8 mouse cellular contexts compared by ENCODE assay signal in genomic region chr2:90885218-90886041, GRCm38 (mm10). TPM values are rescaled to one million over a fixed set of nuclear protein-coding genes. Genes with fewer than 3 reads are reported as not detected.
DNase-seq lines count a peak whose midpoint lies in the region; ATAC-seq and TF ChIP-seq lines count a peak whose summit lies in the region.

C1qtnf4 (plus strand) TSS chr2:90885860.

- H3K9me3 ChIP-seq in embryonic facial prominence, embryonic 11.5 days (replicated peaks; ENCODE audit: control insufficient read depth, low read length): no peaks in the 10 kb centered on the region
- no peaks in the 10 kb centered on the region for H3K9me3 ChIP-seq in hindbrain, postnatal 0 days (ENCODE audit: low read length)
- H3K9me3 ChIP-seq in limb, embryonic 14.5 days (ENCODE audit: control insufficient read depth, low read length): no peaks in the 10 kb centered on the region

- H3K9ac ChIP-seq in embryonic facial prominence, embryonic 11.5 days (replicated peaks; ENCODE audit: low read length): peak within 1 kb of the TSS; percentile 76
- peak within 1 kb of the TSS; percentile 87 for H3K9ac ChIP-seq in hindbrain, postnatal 0 days (replicated peaks; ENCODE audit: low read length)
- peak within 1 kb of the TSS; percentile 64 for H3K9ac ChIP-seq in limb, embryonic 14.5 days (ENCODE audit: low read depth, low read length, severe bottlenecking)

- H3K27ac ChIP-seq in embryonic facial prominence, embryonic 11.5 days (replicated peaks; ENCODE audit: low read depth, low read length): no peak within 1 kb of the TSS
- peak within 1 kb of the TSS; percentile 94 for H3K27ac ChIP-seq in hindbrain, postnatal 0 days
- H3K27ac ChIP-seq in limb, embryonic 14.5 days (replicated peaks; ENCODE audit: low read depth, low read length): no peak within 1 kb of the TSS

- no peaks in the 10 kb centered on the region for H3K4me1 ChIP-seq in embryonic facial prominence, embryonic 11.5 days (ENCODE audit: control insufficient read depth, insufficient read depth, low read length)
- peaks cover 19% of the 10 kb centered on the region for H3K4me1 ChIP-seq in hindbrain, postnatal 0 days (ENCODE audit: insufficient read depth, low read length)
- peaks cover 10% of the 10 kb centered on the region; the same call in 1 of the 2 replicates for H3K4me1 ChIP-seq in limb, embryonic 14.5 days (ENCODE audit: control insufficient read depth, insufficient read depth, low read length)

- H3K4me3 ChIP-seq in embryonic facial prominence, embryonic 11.5 days (ENCODE audit: low read depth, low read length): peak within 1 kb of the TSS; percentile 57
- peak within 1 kb of the TSS; percentile 60 for H3K4me3 ChIP-seq in hindbrain, postnatal 0 days (ENCODE audit: low read length)
- H3K4me3 ChIP-seq in limb, embryonic 14.5 days (replicated peaks; ENCODE audit: low read length): peak within 1 kb of the TSS; percentile 64

- ATAC-seq in embryonic facial prominence, embryonic 11.5 days (replicated peaks; ENCODE audit: insufficient number of reproducible peaks, low FRiP score, low TSS enrichment, low read depth): peak; percentile 64
- ATAC-seq in hindbrain, postnatal 0 days: peak; percentile 82
- ATAC-seq in limb, embryonic 14.5 days (ENCODE audit: low FRiP score, low read depth): peak; percentile 54; the same call in 1 of the 2 replicates
- ATAC-seq in monocyte, adult 5-6 weeks (replicated peaks; ENCODE audit: insufficient number of reproducible peaks, low FRiP score, low TSS enrichment, poor library complexity, severe bottlenecking): no peak

- H3K36me3 ChIP-seq in embryonic facial prominence, embryonic 11.5 days (replicated peaks; ENCODE audit: control insufficient read depth, insufficient read depth, low read depth, low read length): no peaks in the 10 kb centered on the region
- H3K36me3 ChIP-seq in hindbrain, postnatal 0 days (ENCODE audit: insufficient read depth, low read length): no peaks in the 10 kb centered on the region
- no peaks in the 10 kb centered on the region for H3K36me3 ChIP-seq in limb, embryonic 14.5 days (ENCODE audit: control insufficient read depth, insufficient read depth, low read length)

- TF ChIP-seq POLR2A in limb, embryonic 14.5 days (IDR thresholded peaks at IDR 0.05; ENCODE audit: borderline replicate concordance, extremely low read depth, insufficient read depth, insufficient read length): no peak

- peak; percentile 27 for DNase-seq in gastrocnemius, postnatal 10 days
- DNase-seq in gastrocnemius, postnatal 25 days: no peak
- peak; percentile 24 for DNase-seq in R1 (ENCODE audit: low read depth, low spot score)
- DNase-seq in embryonic facial prominence, embryonic 11.5 days (ENCODE audit: low spot score): peak; percentile 57
- peak; percentile 73 for DNase-seq in hindbrain, postnatal 0 days (ENCODE audit: low spot score)
- DNase-seq in limb, embryonic 14.5 days (ENCODE audit: low spot score): peak; percentile 34
- peak; percentile 60 for DNase-seq in right cerebral cortex, postnatal 14 days

- H3K4me2 ChIP-seq in embryonic facial prominence, embryonic 11.5 days (ENCODE audit: low read depth, low read length): peak within 1 kb of the TSS; percentile 96
- H3K4me2 ChIP-seq in hindbrain, postnatal 0 days (ENCODE audit: low read depth, low read length): peak within 1 kb of the TSS; percentile 88
- H3K4me2 ChIP-seq in limb, embryonic 14.5 days (replicated peaks; ENCODE audit: low read depth, low read length, severe bottlenecking): peak within 1 kb of the TSS; percentile 94

- WGBS in embryonic facial prominence, embryonic 11.5 days: 1% methylated on average over 45 of the region's 45 CpGs
- WGBS in hindbrain, postnatal 0 days: under 1% methylated on average over 44 of the region's 45 CpGs
- WGBS in limb, embryonic 14.5 days: under 1% methylated on average over 41 of the region's 45 CpGs

- peaks cover 44% of the 10 kb centered on the region for H3K27me3 ChIP-seq in embryonic facial prominence, embryonic 11.5 days (ENCODE audit: control insufficient read depth, insufficient read depth, low read length)
- no peaks in the 10 kb centered on the region for H3K27me3 ChIP-seq in hindbrain, postnatal 0 days (ENCODE audit: insufficient read depth, low read length)
- H3K27me3 ChIP-seq in limb, embryonic 14.5 days (ENCODE audit: control insufficient read depth, insufficient read depth, low read length): peaks cover 42% of the 10 kb centered on the region

- TF ChIP-seq CTCF in hindbrain, postnatal 0 days (IDR thresholded peaks at IDR 0.05; ENCODE audit: low read depth): no peak

RNA-seq across cellular contexts. Expression of gene C1qtnf4, which starts in this region (rescaled TPM):
- 1 to 10 TPM; 7.1 to 8.5 TPM for total RNA-seq in gastrocnemius, postnatal 10 days (2021)
- total RNA-seq in gastrocnemius, postnatal 25 days (2021): 1 to 10 TPM; 3.2 to 4.3 TPM
- 12.8 and 13.7 TPM in 2 replicates for polyA plus RNA-seq in embryonic facial prominence, embryonic 11.5 days (2014; fragmentation: Nextera tagmentation; extraction: Ambion mirVana)
- 552 and 661 TPM in 2 replicates for total RNA-seq in hindbrain, postnatal 0 days (2014; rRNA removed)
- 228 and 230 TPM in 2 replicates for polyA plus RNA-seq in hindbrain, postnatal 0 days (2015; fragmentation: Nextera tagmentation; extraction: Ambion mirVana)
- polyA plus RNA-seq in limb, embryonic 14.5 days (2012; rRNA removed): 28.6 and 38.1 TPM in 2 replicates
- polyA plus RNA-seq in limb, embryonic 14.5 days (2014; fragmentation: Nextera tagmentation; extraction: Ambion mirVana): 32.0 and 35.0 TPM in 2 replicates
- total RNA-seq in monocyte, adult 5-6 weeks (2017): not detected in 3 replicates

Comparison
In these comparisons a context has a peak if more than half of its experiments do, and no peak if none do; other contexts are left out.
1. RNA of gene C1qtnf4 (total RNA-seq): 552 to 661 TPM in hindbrain, postnatal 0 days; 7.1 to 8.5 TPM in gastrocnemius, postnatal 10 days, 3.2 to 4.3 TPM in gastrocnemius, postnatal 25 days and not detected in monocyte, adult 5-6 weeks; every median in the first group is over 10 times any median in the second.
2. Peak in every context shown above with its lines, with median percentiles within 50 percentile points of each other: H3K4me2 ChIP-seq, H3K4me3 ChIP-seq and H3K9ac ChIP-seq.